In the genomic region with DNA sequence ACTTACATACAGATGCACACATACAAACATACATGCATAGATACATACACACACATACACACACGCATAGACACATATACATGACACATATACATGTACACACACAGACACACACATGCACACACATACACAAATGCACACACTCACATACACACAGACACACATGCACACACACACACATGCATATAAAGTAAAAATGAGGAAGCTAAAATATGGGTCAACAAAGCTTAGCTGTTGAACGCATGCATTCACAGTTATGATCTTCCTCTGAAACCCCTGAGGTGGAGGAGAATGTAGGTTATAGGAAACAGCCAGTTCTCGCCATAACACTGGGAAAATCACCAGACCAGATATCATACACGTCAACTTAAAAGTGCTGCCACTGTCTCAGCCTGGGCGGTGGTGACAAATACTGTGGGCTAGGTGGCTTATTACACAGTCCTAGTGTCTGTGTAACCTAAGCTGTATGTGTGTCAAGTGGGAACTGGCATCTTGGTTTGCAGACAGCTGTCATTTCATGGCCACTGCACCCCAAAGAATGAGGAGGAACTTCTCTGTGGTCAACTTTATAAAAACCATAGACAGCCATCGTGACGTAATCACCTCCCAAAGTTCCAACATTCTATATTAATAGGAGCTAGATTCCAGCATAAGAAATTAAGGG, we compare ENCODE assay signal across 26 mouse cellular contexts. TPM values are rescaled to one million over a fixed set of nuclear protein-coding genes. Genes with fewer than 3 reads are reported as not detected.
A peak's percentile ranks its signal among the peaks of the same experiment; 100 is the strongest.
DNase-seq lines count a peak whose midpoint lies in the region; ATAC-seq and TF ChIP-seq lines count a peak whose summit lies in the region.
"Had no signal": no experiment of that assay in that cellular context is flagged by ENCODE, and none has a peak within 500 bp of the region (broad histone marks: within the 10 kb centered on the region; RNA-seq: fewer than 3 reads in every experiment).

No protein-coding gene starts in this region.

- H3K36me3 ChIP-seq in liver, embryonic 16.5 days (ENCODE audit: control insufficient read depth, insufficient read depth), result no peaks in the 10 kb centered on the region
- H3K36me3 ChIP-seq in liver, embryonic 11.5 days (ENCODE audit: control insufficient read depth, insufficient read depth, low read length), result no peaks in the 10 kb centered on the region
- no peaks in the 10 kb centered on the region for H3K36me3 ChIP-seq in splenic B cell, adult 2 months (ENCODE audit: control insufficient read depth, insufficient read depth, low read length, poor library complexity, severe bottlenecking)
- H3K36me3 ChIP-seq: embryonic facial prominence, embryonic 10.5 days; forebrain, embryonic 10.5 days; G1E; hindbrain, embryonic 10.5 days had no signal

- H3K9me3 ChIP-seq in liver, embryonic 16.5 days (replicated peaks; ENCODE audit: control insufficient read depth, low read length), result no peaks in the 10 kb centered on the region
- no peaks in the 10 kb centered on the region for H3K9me3 ChIP-seq in liver, embryonic 11.5 days (ENCODE audit: control insufficient read depth, low read length)
- H3K9me3 ChIP-seq: embryonic facial prominence, embryonic 10.5 days; forebrain, embryonic 10.5 days; hindbrain, embryonic 10.5 days had no signal

- H3K27me3 ChIP-seq in liver, embryonic 16.5 days (ENCODE audit: control insufficient read depth, insufficient read depth, low read depth, low read length), result no peaks in the 10 kb centered on the region
- no peaks in the 10 kb centered on the region for H3K27me3 ChIP-seq in liver, embryonic 11.5 days (replicated peaks; ENCODE audit: control insufficient read depth, insufficient read depth, low read length)
- no peaks in the 10 kb centered on the region for H3K27me3 ChIP-seq in splenic B cell, adult 2 months (ENCODE audit: control insufficient read depth, insufficient read depth, low read length, poor library complexity, severe bottlenecking)

- no peak overlapping the region for H3K4me2 ChIP-seq in liver, embryonic 16.5 days (ENCODE audit: low read depth, low read length)
- no peak overlapping the region for H3K4me2 ChIP-seq in liver, embryonic 11.5 days
- H3K4me2 ChIP-seq: hindbrain, embryonic 14.5 days had no signal

- TF ChIP-seq CTCF in left cerebral cortex, adult 2 months (IDR thresholded peaks at IDR 0.05), result no peak

- ATAC-seq in liver, embryonic 16.5 days (ENCODE audit: low read depth), result no peak
- ATAC-seq in liver, embryonic 11.5 days (replicated peaks; ENCODE audit: low FRiP score), result no peak
- peak; percentile 44; the same call in 1 of the 2 replicates for ATAC-seq in common myeloid progenitor, adult 5-6 weeks (replicated peaks; ENCODE audit: low read depth, poor library complexity, severe bottlenecking)
- ATAC-seq in megakaryocyte, adult 5-6 weeks (ENCODE audit: poor library complexity, severe bottlenecking), result peak; percentile 64
- ATAC-seq: CD4-positive, CD25-positive, alpha-beta regulatory T cell, adult 4 months; forebrain, embryonic 14.5 days had no signal

- intact Hi-C loops in left cerebral cortex, adult 2 months (cut with DNase I), result no loop called here

- 0 out of 2 replicates have a peak overlapping the region, but pooled peaks have one; percentile 22 for H3K27ac ChIP-seq in liver, embryonic 16.5 days (ENCODE audit: low read length)
- H3K27ac ChIP-seq in liver, embryonic 11.5 days (ENCODE audit: low read depth, low read length), result no peak overlapping the region
- no peak overlapping the region for H3K27ac ChIP-seq in left cerebral cortex, adult 2 months
- H3K27ac ChIP-seq: embryonic facial prominence, embryonic 10.5 days; forebrain, embryonic 10.5 days; gastrocnemius, adult 2 months; hindbrain, embryonic 10.5 days; hindbrain, embryonic 14.5 days had no signal

- no peak overlapping the region for H3K4me3 ChIP-seq in liver, embryonic 16.5 days (ENCODE audit: low read depth, low read length)
- H3K4me3 ChIP-seq in liver, embryonic 11.5 days (ENCODE audit: low read depth, low read length), result no peak overlapping the region
- H3K4me3 ChIP-seq in left cerebral cortex, adult 2 months, result no peak overlapping the region
- H3K4me3 ChIP-seq: embryonic facial prominence, embryonic 10.5 days; erythroblast, embryonic 14.5 days; forebrain, embryonic 10.5 days; gastrocnemius, adult 2 months; hindbrain, embryonic 10.5 days had no signal

- H3K4me1 ChIP-seq in liver, embryonic 16.5 days (ENCODE audit: control insufficient read depth, low read depth, low read length), result no peaks in the 10 kb centered on the region
- H3K4me1 ChIP-seq in liver, embryonic 11.5 days (replicated peaks; ENCODE audit: control insufficient read depth, insufficient read depth, low read length), result no peaks in the 10 kb centered on the region
- H3K4me1 ChIP-seq: embryonic facial prominence, embryonic 10.5 days; forebrain, embryonic 10.5 days; hindbrain, embryonic 10.5 days had no signal

- WGBS in liver, embryonic 16.5 days (ENCODE audit: insufficient replicate concordance), result 51% methylated on average over 7 of the region's 7 CpGs
- 77% methylated on average over 7 of the region's 7 CpGs for WGBS in liver, embryonic 11.5 days

- no peak for DNase-seq in liver, embryonic 11.5 days (ENCODE audit: low spot score)
- DNase-seq in splenic B cell, adult 2 months (ENCODE audit: low read depth, low spot score), result peak; percentile 32
- no peak for DNase-seq in kidney, postnatal 10 days
- DNase-seq in left cerebral cortex, adult 2 months (ENCODE audit: extremely low spot score in 1 of 2, low spot score in 2 of 2), result no peak
- DNase-seq: adrenal gland, adult 8-10 months; adrenal gland, postnatal 36 days; cerebellum, adult 11 months; cerebellum, adult 8-10 months; cerebellum, postnatal 25 days; gastrocnemius, adult 2 months; gastrocnemius, postnatal 25 days; heart, adult 11 months; heart, postnatal 14 days had no signal

- H3K9ac ChIP-seq in liver, embryonic 16.5 days (ENCODE audit: low read depth, low read length), result no peak overlapping the region
- no peak overlapping the region for H3K9ac ChIP-seq in liver, embryonic 11.5 days (ENCODE audit: low read depth, low read length)
- H3K9ac ChIP-seq: hindbrain, embryonic 14.5 days had no signal

RNA-seq across cellular contexts. Expression of a gene that starts 0.8 kb away (rescaled TPM):
- polyA plus RNA-seq in liver, embryonic 16.5 days (2015; fragmentation: Nextera tagmentation; extraction: Ambion mirVana), result 89.7 and 110 TPM in 2 replicates
- 0.32 TPM in 1 of 2 replicates, not detected in the other for polyA plus RNA-seq in liver, embryonic 11.5 days (2014; fragmentation: Nextera tagmentation; extraction: Ambion mirVana)
- total RNA-seq in common myeloid progenitor, adult 5-6 weeks (2017), result not detected in 2 replicates
- total RNA-seq in megakaryocyte, adult 5-6 weeks (2015), result not detected in 2 replicates
- total RNA-seq in megakaryocyte, adult 5-6 weeks (2017), result not detected in 2 replicates
- under 1 TPM in 1 of 2 experiments, not detected in 1; 0.42 TPM for total RNA-seq in left cerebral cortex, adult 2 months (2021)
- total RNA-seq: adrenal gland, adult 8-10 months; G1E; gastrocnemius, adult 2 months; gastrocnemius, postnatal 25 days; heart, postnatal 14 days had no signal
- polyA plus RNA-seq: brain, embryonic 14.5 days; CD4-positive, CD25-positive, alpha-beta regulatory T cell, adult 4 months; embryonic facial prominence, embryonic 10.5 days; erythroblast, embryonic 14.5 days; forebrain, embryonic 10.5 days; forebrain, embryonic 14.5 days; G1E; heart, embryonic 14.5 days; hindbrain, embryonic 10.5 days; hindbrain, embryonic 14.5 days had no signal

RNA-seq across cellular contexts. Expression of a gene that starts 43.7 kb away (rescaled TPM):
- polyA plus RNA-seq in liver, embryonic 16.5 days (2015; fragmentation: Nextera tagmentation; extraction: Ambion mirVana), result 3.2 and 3.6 TPM in 2 replicates
- polyA plus RNA-seq in liver, embryonic 11.5 days (2014; fragmentation: Nextera tagmentation; extraction: Ambion mirVana), result 1.7 and 2.5 TPM in 2 replicates
- total RNA-seq in common myeloid progenitor, adult 5-6 weeks (2017), result 40.1 and 54.7 TPM in 2 replicates
- 81.4 and 90.7 TPM in 2 replicates for total RNA-seq in megakaryocyte, adult 5-6 weeks (2015)
- 97.2 and 115 TPM in 2 replicates for total RNA-seq in megakaryocyte, adult 5-6 weeks (2017)
- total RNA-seq in left cerebral cortex, adult 2 months (2021), result 10 to 100 TPM; 42.3 to 42.7 TPM

Comparison
In these comparisons a context has a peak if more than half of its experiments do, and no peak if none do; other contexts are left out.
1. ATAC-seq: peak in common myeloid progenitor, adult 5-6 weeks (single experiment) and megakaryocyte, adult 5-6 weeks (single experiment); none in liver, embryonic 16.5 days (single experiment) and liver, embryonic 11.5 days (single experiment).